Mouse (Mus musculus) embryo, embryonic 11 days (tissue): ENCODE data around the gene Rplp0.
A peak's percentile ranks its signal among the peaks of the same experiment; 100 is the strongest.
"Not testable (repeated sequence)": the region's sequence is repeated elsewhere in the genome, so short reads cannot be mapped to it uniquely, and the experiment has no call there.

ENCODE experiments used
- DNase-seq: peaks from one replicate; pipeline ENCODE4 v3.0.0-alpha.2; 2015

The Rplp0 gene

GRCm38 (mm10) chr5:115559237-115560101 is at the start of gene Rplp0:
Rplp0 (plus strand) TSS chr5:115559467.
- DNase-seq, result peak; percentile 99

DNA sequence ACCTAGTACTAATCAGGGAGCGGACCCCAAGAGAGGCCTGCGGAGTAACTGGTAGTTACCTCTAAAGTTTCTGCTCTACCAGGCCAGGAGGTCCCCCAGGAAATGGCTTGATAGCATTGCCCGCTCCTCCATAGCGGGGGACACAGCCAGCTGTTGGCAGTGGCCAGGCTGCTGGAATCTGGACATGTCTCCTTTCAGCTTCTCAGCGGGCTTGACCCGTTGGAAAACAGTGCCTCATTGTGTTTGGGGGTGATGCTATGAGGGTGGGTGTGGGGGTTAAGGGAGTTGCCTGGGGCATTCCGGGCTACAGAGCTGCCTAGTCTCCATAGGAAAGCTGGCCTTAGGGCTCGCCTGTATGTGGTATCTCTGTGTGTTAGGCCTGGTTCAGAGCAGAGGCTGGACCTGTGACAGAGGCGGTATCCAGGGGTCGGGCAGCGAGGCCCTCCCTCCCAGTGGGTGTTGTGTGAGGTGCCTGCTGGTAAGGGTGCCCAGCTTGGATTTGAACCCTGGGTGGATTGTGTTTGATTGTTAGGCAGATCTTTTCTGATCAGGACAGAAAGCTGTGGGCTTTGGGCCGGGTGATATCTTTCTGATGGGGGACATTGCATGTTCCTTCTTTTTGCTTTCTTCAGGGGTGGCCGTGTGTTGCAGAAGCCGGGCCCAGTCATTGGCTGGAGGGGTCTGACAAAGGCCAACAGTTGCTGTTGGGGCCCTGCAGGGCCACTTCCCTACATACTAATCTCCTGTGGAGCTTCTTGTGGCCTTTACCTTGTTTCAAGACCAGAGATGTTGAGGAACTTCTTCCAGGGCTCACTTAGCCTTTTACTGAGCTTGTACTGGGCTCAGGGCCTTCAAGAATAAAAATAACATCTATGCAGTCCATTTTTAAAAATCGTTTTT is 49.2 kb upstream of the Rplp0 start:
- DNase-seq, result no peak

- no peak for DNase-seq
Observed at GRCm38 (mm10) chr5:115512375-115512774, 46.9 kb upstream of the Rplp0 start.

DNA sequence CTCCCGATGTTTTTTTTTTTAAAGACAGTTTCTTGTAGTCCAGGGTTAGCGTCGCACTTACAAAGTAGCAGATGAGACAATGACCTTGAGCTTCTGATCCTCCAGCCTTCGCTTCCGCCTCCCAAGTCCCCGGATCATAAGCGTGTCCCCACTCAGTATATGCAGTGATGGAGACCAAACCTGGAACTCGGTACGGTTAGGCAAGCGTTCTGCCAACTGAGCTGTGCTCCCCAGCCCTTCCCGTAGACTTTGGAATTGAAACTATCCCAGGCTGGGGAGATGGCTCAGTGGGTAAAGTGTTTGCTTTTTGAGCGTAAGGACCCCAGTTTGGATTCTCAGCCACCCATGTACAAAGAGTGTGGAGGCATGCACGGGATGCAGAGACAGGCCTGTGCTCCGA is 46.0 kb upstream of the Rplp0 start:
- DNase-seq, result no peak

GRCm38 (mm10) chr5:115513721-115514120 is 45.5 kb upstream of the Rplp0 start:
- no peak for DNase-seq

GRCm38 (mm10) chr5:115514346-115514745 is 44.9 kb upstream of the Rplp0 start:
- no peak for DNase-seq

- DNase-seq, result no peak
Observed at GRCm38 (mm10) chr5:115514896-115515587, 44.2 kb upstream of the Rplp0 start.

GRCm38 (mm10) chr5:115516081-115516907 is 43.0 kb upstream of the Rplp0 start:
- DNase-seq, result no peak

DNA sequence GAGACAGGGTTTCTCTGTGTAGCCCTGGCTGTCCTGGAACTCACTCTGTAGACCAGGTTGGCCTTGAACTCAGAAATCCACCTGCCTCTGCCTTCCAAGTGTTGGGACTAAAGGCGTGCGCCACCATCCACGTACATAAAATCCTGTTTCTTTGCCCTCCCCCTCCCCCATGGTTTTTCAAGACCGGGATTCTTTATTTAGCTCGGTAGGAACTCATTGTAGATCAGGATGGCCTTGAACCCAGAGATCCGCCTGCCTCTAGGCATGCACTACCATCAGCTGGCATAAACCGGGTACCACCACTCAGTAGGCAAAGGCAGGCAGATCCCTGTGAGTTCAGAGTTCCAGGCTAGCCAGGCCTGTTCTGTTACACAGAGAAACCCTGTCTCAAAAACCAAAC is 42.4 kb upstream of the Rplp0 start:
- no peak for DNase-seq

GRCm38 (mm10) chr5:115517501-115517900 is 41.8 kb upstream of the Rplp0 start:
- no peak for DNase-seq

DNA sequence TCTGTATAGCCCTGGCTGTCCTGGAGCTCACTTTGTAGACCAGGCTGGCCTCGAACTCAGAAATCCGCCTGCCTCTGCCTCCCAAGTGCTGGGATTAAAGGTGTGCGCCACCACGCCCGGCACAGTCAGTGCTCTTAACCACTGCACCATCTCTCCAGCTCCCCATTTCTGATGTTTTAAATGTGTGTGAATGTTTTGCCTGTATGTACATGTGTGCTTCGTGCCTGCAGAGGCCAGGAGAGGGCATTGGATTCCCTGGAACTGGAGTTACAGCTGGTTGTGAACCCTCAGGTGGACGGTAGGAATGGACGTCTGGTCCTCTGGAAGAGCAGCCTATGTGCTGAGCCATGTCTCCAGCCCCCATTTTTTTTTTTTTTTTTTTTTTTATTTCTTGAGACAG is 41.1 kb upstream of the Rplp0 start:
- not testable (repeated sequence) for DNase-seq

GRCm38 (mm10) chr5:115520325-115520869 is 38.9 kb upstream of the Rplp0 start:
- no peak for DNase-seq

- peak; percentile 71 for DNase-seq
Observed at GRCm38 (mm10) chr5:115521553-115522461, 37.5 kb upstream of the Rplp0 start.

- no peak for DNase-seq
Observed at GRCm38 (mm10) chr5:115522531-115522930, 36.7 kb upstream of the Rplp0 start.

- no peak for DNase-seq
Observed at GRCm38 (mm10) chr5:115522981-115523499, 36.2 kb upstream of the Rplp0 start.

DNA sequence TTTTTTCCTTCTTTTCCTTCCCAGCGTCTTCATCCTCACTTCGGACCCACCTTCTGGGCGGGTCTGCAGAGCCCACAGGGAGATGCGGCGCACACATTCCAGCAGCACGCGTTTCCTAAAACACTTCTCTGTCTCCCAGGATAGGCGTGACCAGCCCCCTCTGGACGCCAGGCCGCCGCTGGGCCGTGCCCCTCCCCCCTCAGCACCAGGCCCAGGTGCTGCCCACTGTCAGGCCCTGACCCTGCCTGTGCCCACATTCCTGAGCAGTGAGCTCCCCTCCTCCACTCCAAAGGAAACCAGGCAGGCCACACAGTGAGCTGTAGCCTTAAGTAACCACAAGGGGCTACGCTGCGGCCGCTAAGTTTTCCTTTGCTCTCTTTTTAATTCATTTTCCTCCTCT is 35.3 kb upstream of the Rplp0 start:
- DNase-seq, result peak; percentile 81

GRCm38 (mm10) chr5:115524471-115524870 is 34.8 kb upstream of the Rplp0 start:
- no peak for DNase-seq

DNA sequence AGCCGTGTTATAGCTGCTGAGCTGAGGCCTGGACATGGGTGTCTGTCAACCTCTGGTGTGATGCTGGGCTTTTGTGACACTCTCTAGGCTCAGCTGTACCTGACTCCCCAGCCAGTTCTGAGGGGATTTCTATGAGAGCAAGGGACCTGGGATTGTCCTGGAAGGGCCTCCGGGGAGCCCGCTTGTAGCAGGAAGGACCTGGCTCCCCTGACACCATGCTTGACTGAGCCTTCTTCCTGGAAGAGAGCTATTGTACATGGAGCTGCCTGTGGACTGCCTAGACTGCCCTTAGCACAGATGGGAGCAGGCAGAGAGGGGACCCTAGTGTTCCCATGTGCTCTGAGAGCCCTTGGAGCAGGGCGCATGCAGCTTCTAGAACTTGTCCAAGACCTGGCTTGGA is 33.9 kb upstream of the Rplp0 start:
- DNase-seq, result no peak

GRCm38 (mm10) chr5:115525943-115526342 is 33.3 kb upstream of the Rplp0 start:
- no peak for DNase-seq

DNA sequence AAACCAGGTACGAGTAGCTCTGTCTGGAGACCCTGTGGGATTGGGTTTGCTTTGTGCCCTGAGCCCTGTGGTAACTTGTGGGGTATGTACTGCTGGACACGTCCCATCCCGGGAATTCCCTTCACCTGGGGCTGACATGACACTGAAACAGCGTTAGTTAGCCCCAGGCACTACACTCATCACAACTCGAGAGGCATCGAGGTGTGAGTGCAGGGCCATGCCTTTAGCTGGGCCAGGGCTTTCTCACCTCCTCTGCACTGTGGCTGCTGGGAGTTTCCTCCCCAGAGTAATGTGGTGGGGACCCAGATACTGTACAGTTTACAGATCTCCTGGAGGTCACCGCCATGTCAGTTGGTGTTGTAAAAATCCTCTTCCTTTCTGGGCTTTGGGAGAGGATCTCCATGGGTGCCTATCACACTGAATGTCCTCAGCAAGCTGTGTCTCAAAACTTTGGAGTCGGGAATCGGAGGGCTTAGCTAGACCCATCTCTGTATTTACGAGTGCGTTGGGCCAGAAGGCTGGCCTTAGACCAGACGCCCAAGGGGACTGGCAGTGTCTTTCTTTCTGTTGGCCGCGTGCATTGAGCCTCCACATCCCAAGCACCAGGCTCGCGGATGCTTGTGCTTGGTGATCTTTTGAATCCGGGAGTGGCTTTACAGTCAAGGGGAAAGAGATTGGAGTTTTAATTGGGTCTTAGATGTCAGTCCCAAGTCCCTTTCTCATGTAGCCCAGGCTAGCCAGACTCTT is 32.6 kb upstream of the Rplp0 start:
- no peak for DNase-seq
